Mouse (Mus musculus): ENCODE results near the gene Zbtb40.

GRCm38 (mm10) chr4:137015476-137015856 is 33.1 kb downstream of the Zbtb40 start:
- TF ChIP-seq CTCF (IDR thresholded peaks at IDR 0.05; ENCODE audit: low read depth, low read length) (no peak), POLR2A (IDR thresholded peaks at IDR 0.05; ENCODE audit: extremely low read depth, insufficient read depth, low read length) (no peak)
